Mouse (Mus musculus): ENCODE data around the gene Hs2st1. TPM values are rescaled to one million over a fixed set of nuclear protein-coding genes. Genes with fewer than 3 reads are reported as not detected.

Hs2st1 gene
- polyA plus RNA-seq, 1 experiment from 2014 or later = 2.2 TPM

GRCm38 (mm10) chr3:144531023-144531422, 39.0 kb downstream of the Hs2st1 start:
- H3K4me2 ChIP-seq = no peak overlapping the region
- no peak overlapping the region for H3K9ac ChIP-seq
- WGBS (ENCODE audit: insufficient replicate concordance) = 64% methylated on average over 5 of the region's 5 CpGs
- no peaks in the 10 kb centered on the region for H3K9me3 ChIP-seq (replicated peaks)
- ATAC-seq (ENCODE audit: low read depth) (no peak), DNase-seq (no peak)
- peaks cover 26% of the 10 kb centered on the region for H3K4me1 ChIP-seq (replicated peaks)
- no peak overlapping the region for H3K4me3 ChIP-seq (replicated peaks)
- H3K27me3 ChIP-seq = no peaks in the 10 kb centered on the region
- H3K36me3 ChIP-seq = no peaks in the 10 kb centered on the region
- no peak overlapping the region for H3K27ac ChIP-seq

- ATAC-seq (ENCODE audit: low read depth) (no peak), DNase-seq (no peak)
- 87% methylated on average over 7 of the region's 7 CpGs for WGBS (ENCODE audit: insufficient replicate concordance)
- Histone ChIP-seq H3K4me1 (replicated peaks) (peaks cover 19% of the 10 kb centered on the region), H3K9ac (no peak overlapping the region), H3K36me3 (no peaks in the 10 kb centered on the region), H3K4me3 (replicated peaks) (no peak overlapping the region), H3K9me3 (replicated peaks) (no peaks in the 10 kb centered on the region), H3K27me3 (no peaks in the 10 kb centered on the region), H3K4me2 (no peak overlapping the region), H3K27ac (no peak overlapping the region)
Measured at GRCm38 (mm10) chr3:144527918-144528317, 42.1 kb downstream of the Hs2st1 start.

- Histone ChIP-seq H3K4me2 (no peak overlapping the region), H3K27me3 (no peaks in the 10 kb centered on the region), H3K9ac (no peak overlapping the region), H3K9me3 (replicated peaks) (no peaks in the 10 kb centered on the region), H3K4me1 (replicated peaks) (peaks cover 14% of the 10 kb centered on the region; the same call in 1 of the 2 replicates), H3K36me3 (no peaks in the 10 kb centered on the region), H3K27ac (no peak overlapping the region), H3K4me3 (replicated peaks) (no peak overlapping the region)
- WGBS (ENCODE audit: insufficient replicate concordance) = 67% methylated on average over 10 of the region's 10 CpGs
- DNase-seq = no peak
- no peak for ATAC-seq (ENCODE audit: low read depth)
Measured at GRCm38 (mm10) chr3:144519581-144520272, 50.3 kb downstream of the Hs2st1 start.

GRCm38 (mm10) chr3:144518917-144519316, 51.1 kb downstream of the Hs2st1 start:
- Histone ChIP-seq H3K36me3 (no peaks in the 10 kb centered on the region), H3K4me2 (no peak overlapping the region), H3K4me1 (replicated peaks) (peaks cover 12% of the 10 kb centered on the region; the same call in 1 of the 2 replicates), H3K9me3 (replicated peaks) (no peaks in the 10 kb centered on the region), H3K27ac (no peak overlapping the region), H3K9ac (no peak overlapping the region), H3K27me3 (no peaks in the 10 kb centered on the region), H3K4me3 (replicated peaks) (no peak overlapping the region)
- no peak for ATAC-seq (ENCODE audit: low read depth)
- DNase-seq = no peak
- 65% methylated on average over 5 of the region's 5 CpGs for WGBS (ENCODE audit: insufficient replicate concordance)

GRCm38 (mm10) chr3:144515286-144515685, 54.7 kb downstream of the Hs2st1 start:
- Histone ChIP-seq H3K4me2 (no peak overlapping the region), H3K27ac (no peak overlapping the region), H3K27me3 (no peaks in the 10 kb centered on the region), H3K9ac (no peak overlapping the region), H3K36me3 (no peaks in the 10 kb centered on the region), H3K4me1 (replicated peaks) (peaks cover 7% of the 10 kb centered on the region; the same call in 1 of the 2 replicates), H3K4me3 (replicated peaks) (no peak overlapping the region), H3K9me3 (replicated peaks) (no peaks in the 10 kb centered on the region)
- DNase-seq (no peak), ATAC-seq (ENCODE audit: low read depth) (no peak)
- 78% methylated on average over 7 of the region's 7 CpGs for WGBS (ENCODE audit: insufficient replicate concordance)

GRCm38 (mm10) chr3:144514122-144514505, 55.9 kb downstream of the Hs2st1 start:
- no peak overlapping the region for H3K27ac ChIP-seq

GRCm38 (mm10) chr3:144513169-144514121, 56.5 kb downstream of the Hs2st1 start:
- H3K4me3 ChIP-seq (replicated peaks) = no peak overlapping the region
- no peak for ATAC-seq (ENCODE audit: low read depth)
- H3K4me1 ChIP-seq (replicated peaks) = peaks cover 2% of the 10 kb centered on the region
- no peak overlapping the region for H3K4me2 ChIP-seq
- DNase-seq = no peak
- WGBS (ENCODE audit: insufficient replicate concordance) = 74% methylated on average over 16 of the region's 16 CpGs
- H3K36me3 ChIP-seq = no peaks in the 10 kb centered on the region
- no peak overlapping the region for H3K9ac ChIP-seq
- no peaks in the 10 kb centered on the region for H3K27me3 ChIP-seq
- H3K27ac ChIP-seq = no peak overlapping the region
- H3K9me3 ChIP-seq (replicated peaks) = no peaks in the 10 kb centered on the region

More at GRCm38 (mm10) chr3:144514122-144514505, 55.9 kb downstream of the Hs2st1 start:
- 86% methylated on average over 10 of the region's 10 CpGs for WGBS (ENCODE audit: insufficient replicate concordance)
- H3K4me3 ChIP-seq (replicated peaks) = no peak overlapping the region
- DNase-seq (no peak), ATAC-seq (ENCODE audit: low read depth) (no peak)
- H3K9ac ChIP-seq = no peak overlapping the region
- no peaks in the 10 kb centered on the region for H3K27me3 ChIP-seq
- no peaks in the 10 kb centered on the region for H3K36me3 ChIP-seq
- 0 out of 2 replicates have a peak, but pooled peaks cover 2% of the 10 kb centered on the region for H3K4me1 ChIP-seq (replicated peaks)
- no peak overlapping the region for H3K4me2 ChIP-seq
- H3K9me3 ChIP-seq (replicated peaks) = no peaks in the 10 kb centered on the region

- Histone ChIP-seq H3K4me1 (replicated peaks) (peaks cover 22% of the 10 kb centered on the region), H3K9me3 (replicated peaks) (no peaks in the 10 kb centered on the region), H3K27me3 (no peaks in the 10 kb centered on the region), H3K4me3 (replicated peaks) (no peak overlapping the region), H3K27ac (no peak overlapping the region), H3K4me2 (no peak overlapping the region), H3K9ac (no peak overlapping the region), H3K36me3 (no peaks in the 10 kb centered on the region)
- no peak for DNase-seq
- WGBS (ENCODE audit: insufficient replicate concordance) = 78% methylated on average over 3 of the region's 3 CpGs
- ATAC-seq (ENCODE audit: low read depth) = no peak
Measured at GRCm38 (mm10) chr3:144510724-144511123, 59.3 kb downstream of the Hs2st1 start.

- H3K9me3 ChIP-seq (replicated peaks) = no peaks in the 10 kb centered on the region
- peaks cover 25% of the 10 kb centered on the region for H3K4me1 ChIP-seq (replicated peaks)
- ATAC-seq (ENCODE audit: low read depth) (no peak), DNase-seq (no peak)
- no peak overlapping the region for H3K9ac ChIP-seq
- no peak overlapping the region for H3K4me3 ChIP-seq (replicated peaks)
- no peaks in the 10 kb centered on the region for H3K27me3 ChIP-seq
- WGBS (ENCODE audit: insufficient replicate concordance) = 78% methylated on average over 4 of the region's 4 CpGs
- no peak overlapping the region for H3K27ac ChIP-seq
- H3K4me2 ChIP-seq = no peak overlapping the region
- no peaks in the 10 kb centered on the region for H3K36me3 ChIP-seq
Measured at GRCm38 (mm10) chr3:144508342-144508741, 61.6 kb downstream of the Hs2st1 start.

- no peaks in the 10 kb centered on the region for H3K36me3 ChIP-seq
- ATAC-seq (ENCODE audit: low read depth) = 0 out of 2 replicates have a peak, but pooled peaks have one; percentile 44
- 36% methylated on average over 5 of the region's 5 CpGs for WGBS (ENCODE audit: insufficient replicate concordance)
Measured at GRCm38 (mm10) chr3:144507885-144508284, 62.1 kb downstream of the Hs2st1 start.

GRCm38 (mm10) chr3:144506213-144506612, 63.8 kb downstream of the Hs2st1 start:
- peak overlapping the region; percentile 35; the same call in 1 of the 2 replicates for H3K27ac ChIP-seq
- H3K4me1 ChIP-seq (replicated peaks) = peaks cover 25% of the 10 kb centered on the region
- no peaks in the 10 kb centered on the region for H3K36me3 ChIP-seq
- H3K9ac ChIP-seq = no peak overlapping the region
- H3K27me3 ChIP-seq = no peaks in the 10 kb centered on the region
- WGBS (ENCODE audit: insufficient replicate concordance) = 44% methylated on average over 3 of the region's 3 CpGs
- no peaks in the 10 kb centered on the region for H3K9me3 ChIP-seq (replicated peaks)
- no peak for DNase-seq
- H3K4me2 ChIP-seq = no peak overlapping the region
- ATAC-seq (ENCODE audit: low read depth) = peak; percentile 76
- H3K4me3 ChIP-seq (replicated peaks) = no peak overlapping the region

More at GRCm38 (mm10) chr3:144507885-144508284, 62.1 kb downstream of the Hs2st1 start:
- no peak overlapping the region for H3K4me2 ChIP-seq
- no peaks in the 10 kb centered on the region for H3K9me3 ChIP-seq (replicated peaks)
- no peak overlapping the region for H3K4me3 ChIP-seq (replicated peaks)
- no peaks in the 10 kb centered on the region for H3K27me3 ChIP-seq
- H3K4me1 ChIP-seq (replicated peaks) = peaks cover 25% of the 10 kb centered on the region
- DNase-seq = no peak
- no peak overlapping the region for H3K27ac ChIP-seq
- H3K9ac ChIP-seq = no peak overlapping the region

Measured in liver, embryonic 13.5 days (tissue).